Mouse (Mus musculus) neural tube, embryonic 13.5 days (tissue): ENCODE results near the gene Dynlt1f. TPM values are rescaled to one million over a fixed set of nuclear protein-coding genes. Genes with fewer than 3 reads are reported as not detected.
"Not testable (repeated sequence)": the region's sequence is repeated elsewhere in the genome, so short reads cannot be mapped to it uniquely, and the experiment has no call there.

Experiments
- ATAC-seq: fragments of 200-750 bp; cut with Nextera tagmentation; 2 replicates; pipeline ENCODE4 v1.8.0; 2017; ENCODE audit warnings: low read depth, mild to moderate bottlenecking, moderate TSS enrichment, moderate library complexity
- H3K27ac ChIP-seq: fragments of 300-500 bp; sonication (generic); replicated peaks from 2 replicates; pipeline ENCODE4 v1.5.1; 2015; ENCODE audit warnings: moderate library complexity, mild to moderate bottlenecking, inconsistent platforms
- H3K27me3 ChIP-seq: fragments of 300-500 bp; sonication (generic); 2 replicates; pipeline ENCODE4 v1.6.1; 2015; ENCODE audit warnings: mild to moderate bottlenecking, inconsistent platforms
- H3K36me3 ChIP-seq: fragments of 300-500 bp; sonication (generic); 2 replicates; pipeline ENCODE4 v1.6.1; 2015; ENCODE audit warnings: mild to moderate bottlenecking, inconsistent platforms
- H3K4me1 ChIP-seq: fragments of 300-500 bp; sonication (generic); replicated peaks from 2 replicates; pipeline ENCODE4 v1.6.1; 2015; ENCODE audit warnings: inconsistent platforms
- H3K4me2 ChIP-seq: fragments of 300-500 bp; sonication (generic); 2 replicates; pipeline ENCODE4 v1.6.1; 2015; ENCODE audit warnings: inconsistent platforms, mild to moderate bottlenecking, moderate library complexity
- H3K4me3 ChIP-seq: fragments of 300-500 bp; sonication (generic); 2 replicates; pipeline ENCODE4 v1.5.1; 2015; ENCODE audit warnings: mild to moderate bottlenecking, inconsistent platforms
- H3K9ac ChIP-seq: fragments of 300-500 bp; sonication (generic); 2 replicates; pipeline ENCODE4 v1.6.1; 2015; ENCODE audit warnings: moderate library complexity, mild to moderate bottlenecking, inconsistent platforms
- H3K9me3 ChIP-seq: fragments of 300-500 bp; sonication (generic); 2 replicates; pipeline ENCODE4 v1.6.1; 2016; ENCODE audit warnings: inconsistent platforms
- WGBS: fragments of 180-500 bp; shearing (Covaris S2); methylation state at CpG from one replicate; pipeline ENCODE4 v1.1.7; 2015; 5-methylcytosine and 5-hydroxymethylcytosine counted together
- polyA plus RNA-seq: library from polyadenylated mRNA; unstranded; fragments of >200 nt; fragmentation: Nextera tagmentation; extraction: Ambion mirVana; gene quantifications from 2 replicates; pipeline ENCODE4 v1.2.1, GENCODE M21; 2015

Gene Dynlt1f
- polyA plus RNA-seq, 1 experiment from 2014 or later, result 377 TPM

GRCm38 (mm10) chr17:6638444-6638843, 17.3 kb downstream of the Dynlt1f start:
- not testable (repeated sequence) for H3K27me3 ChIP-seq, H3K9me3 ChIP-seq, H3K4me2 ChIP-seq, ATAC-seq, H3K4me3 ChIP-seq, H3K27ac ChIP-seq, H3K4me1 ChIP-seq, H3K9ac ChIP-seq, H3K36me3 ChIP-seq
- 84% methylated on average over 8 of the region's 8 CpGs for whole genome bisulfite sequencing

- not testable (repeated sequence) for H3K9me3 ChIP-seq, H3K4me3 ChIP-seq, H3K4me1 ChIP-seq, H3K27ac ChIP-seq, H3K36me3 ChIP-seq, H3K27me3 ChIP-seq, ATAC-seq, H3K9ac ChIP-seq, H3K4me2 ChIP-seq
- WGBS, result 97% methylated on average over 4 of the region's 4 CpGs
These were observed 18.3 kb downstream of the Dynlt1f start for GRCm38 (mm10) chr17:6637434-6637833.

- Histone ChIP-seq H3K4me1 (no peaks in the 10 kb centered on the region), H3K9ac (no peak overlapping the region), H3K36me3 (no peaks in the 10 kb centered on the region), H3K9me3 (no peaks in the 10 kb centered on the region), H3K27ac (no peak overlapping the region), H3K4me3 (no peak overlapping the region), H3K4me2 (no peak overlapping the region), H3K27me3 (no peaks in the 10 kb centered on the region)
- WGBS, result 90% methylated on average over 5 of the region's 5 CpGs
- ATAC-seq, result no peak
These were observed 18.8 kb downstream of the Dynlt1f start for GRCm38 (mm10) chr17:6636861-6637260.

GRCm38 (mm10) chr17:6635781-6636180, 19.9 kb downstream of the Dynlt1f start:
- not testable (repeated sequence) for H3K9ac ChIP-seq, H3K4me1 ChIP-seq, H3K4me2 ChIP-seq, H3K27me3 ChIP-seq, H3K36me3 ChIP-seq, ATAC-seq, H3K27ac ChIP-seq, H3K9me3 ChIP-seq, H3K4me3 ChIP-seq
- 94% methylated on average over 2 of the region's 4 CpGs for WGBS

GRCm38 (mm10) chr17:6632850-6633249, 22.9 kb downstream of the Dynlt1f start:
- not testable (repeated sequence) for H3K27me3 ChIP-seq, H3K9me3 ChIP-seq, H3K27ac ChIP-seq, ATAC-seq, H3K36me3 ChIP-seq, H3K4me2 ChIP-seq, H3K4me3 ChIP-seq, H3K9ac ChIP-seq, H3K4me1 ChIP-seq
- 93% methylated on average over 6 of the region's 6 CpGs for WGBS

- not testable (repeated sequence) for ATAC-seq, H3K4me2 ChIP-seq
- WGBS, result 93% methylated on average over 4 of the region's 4 CpGs
These were observed 25.3 kb downstream of the Dynlt1f start for GRCm38 (mm10) chr17:6630398-6630797.

GRCm38 (mm10) chr17:6624926-6625558, 30.7 kb downstream of the Dynlt1f start:
- H3K4me1 ChIP-seq, H3K27me3 ChIP-seq, ATAC-seq, H3K9ac ChIP-seq, H3K27ac ChIP-seq, H3K4me3 ChIP-seq, H3K4me2 ChIP-seq, H3K36me3 ChIP-seq, H3K9me3 ChIP-seq: not testable (repeated sequence)
- 47% methylated on average over 1 of the region's 6 CpGs for WGBS

More at GRCm38 (mm10) chr17:6630398-6630797, 25.3 kb downstream of the Dynlt1f start:
- not testable (repeated sequence) for H3K9me3 ChIP-seq, H3K4me3 ChIP-seq, H3K27me3 ChIP-seq, H3K36me3 ChIP-seq, H3K4me1 ChIP-seq, H3K27ac ChIP-seq, H3K9ac ChIP-seq

GRCm38 (mm10) chr17:6621976-6622375, 33.7 kb downstream of the Dynlt1f start:
- H3K27ac ChIP-seq, H3K27me3 ChIP-seq, H3K4me2 ChIP-seq, H3K36me3 ChIP-seq, ATAC-seq, H3K4me3 ChIP-seq, H3K9me3 ChIP-seq, H3K9ac ChIP-seq, H3K4me1 ChIP-seq: not testable (repeated sequence)
- 89% methylated on average over 11 of the region's 12 CpGs for WGBS

GRCm38 (mm10) chr17:6620730-6621451, 34.8 kb downstream of the Dynlt1f start:
- not testable (repeated sequence) for H3K27me3 ChIP-seq, H3K27ac ChIP-seq, H3K36me3 ChIP-seq, H3K9ac ChIP-seq, H3K9me3 ChIP-seq, H3K4me2 ChIP-seq, H3K4me3 ChIP-seq, H3K4me1 ChIP-seq, ATAC-seq
- 78% methylated on average over 18 of the region's 20 CpGs for whole genome bisulfite sequencing

- not testable (repeated sequence) for H3K9ac ChIP-seq, ATAC-seq, H3K4me3 ChIP-seq, H3K9me3 ChIP-seq, H3K4me2 ChIP-seq, H3K4me1 ChIP-seq, H3K36me3 ChIP-seq, H3K27me3 ChIP-seq, H3K27ac ChIP-seq
- 77% methylated on average over 6 of the region's 6 CpGs for WGBS
These were observed 35.7 kb downstream of the Dynlt1f start for GRCm38 (mm10) chr17:6620035-6620434.

GRCm38 (mm10) chr17:6619271-6619670, 36.4 kb downstream of the Dynlt1f start:
- WGBS, result 85% methylated on average over 5 of the region's 5 CpGs
- H3K36me3 ChIP-seq, H3K9me3 ChIP-seq, H3K27me3 ChIP-seq, H3K4me1 ChIP-seq, H3K4me2 ChIP-seq, ATAC-seq, H3K9ac ChIP-seq, H3K27ac ChIP-seq, H3K4me3 ChIP-seq: not testable (repeated sequence)

- not testable (repeated sequence) for H3K4me3 ChIP-seq, H3K27ac ChIP-seq, H3K27me3 ChIP-seq, ATAC-seq, H3K4me2 ChIP-seq, H3K36me3 ChIP-seq, H3K9me3 ChIP-seq, H3K4me1 ChIP-seq, H3K9ac ChIP-seq
- 52% methylated on average over 8 of the region's 13 CpGs for WGBS
These were observed 37.9 kb downstream of the Dynlt1f start for GRCm38 (mm10) chr17:6617689-6618400.
